Mouse (Mus musculus): ENCODE results near the gene Brat1.

- TF ChIP-seq POLR2A (IDR thresholded peaks at IDR 0.05; ENCODE audit: borderline replicate concordance, insufficient read depth, low read length) (no peak), CTCF (IDR thresholded peaks at IDR 0.05; ENCODE audit: borderline replicate concordance, insufficient read depth, low read depth, low read length) (no peak)
Observed at GRCm38 (mm10) chr5:140688434-140688833, 16.4 kb upstream of the Brat1 start.
